Mouse (Mus musculus): ENCODE results near the gene Zbtb48. TPM values are rescaled to one million over a fixed set of nuclear protein-coding genes. Genes with fewer than 3 reads are reported as not detected.

Zbtb48 gene
- polyA plus RNA-seq, 1 experiment from 2014 or later = 25.0 TPM

DNA sequence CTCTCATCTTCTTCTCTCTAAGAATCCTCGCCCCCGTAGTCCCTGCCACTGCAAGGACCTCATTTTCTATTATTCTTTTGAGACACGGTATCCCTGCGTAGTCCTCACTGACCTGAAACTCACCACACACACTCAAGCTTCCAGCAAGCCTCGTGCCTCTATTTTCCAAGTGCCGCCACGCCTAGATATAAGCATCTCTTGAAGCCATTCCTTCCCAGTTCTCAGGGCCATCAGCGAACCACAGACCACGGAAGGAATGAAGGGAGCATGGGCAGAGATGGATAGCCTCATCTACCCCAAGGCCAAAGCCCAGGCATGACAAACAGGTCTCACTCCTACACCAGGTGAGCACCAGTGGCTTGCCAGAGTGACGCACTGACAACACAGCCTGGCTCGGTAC is 2.9 kb downstream of the Zbtb48 start:
- no peak for DNase-seq (ENCODE audit: low spot score)
- Histone ChIP-seq H3K4me1 (peaks cover 44% of the 10 kb centered on the region), H3K36me3 (replicated peaks) (peaks cover 68% of the 10 kb centered on the region), H3K27me3 (replicated peaks; ENCODE audit: low read depth, poor library complexity, severe bottlenecking) (0 out of 2 replicates have a peak, but pooled peaks cover 6% of the 10 kb centered on the region), H3K27ac (replicated peaks) (no peak overlapping the region), H3K4me3 (no peak overlapping the region), H3K9me3 (no peaks in the 10 kb centered on the region)
- WGBS = 94% methylated on average over 11 of the region's 11 CpGs

DNA sequence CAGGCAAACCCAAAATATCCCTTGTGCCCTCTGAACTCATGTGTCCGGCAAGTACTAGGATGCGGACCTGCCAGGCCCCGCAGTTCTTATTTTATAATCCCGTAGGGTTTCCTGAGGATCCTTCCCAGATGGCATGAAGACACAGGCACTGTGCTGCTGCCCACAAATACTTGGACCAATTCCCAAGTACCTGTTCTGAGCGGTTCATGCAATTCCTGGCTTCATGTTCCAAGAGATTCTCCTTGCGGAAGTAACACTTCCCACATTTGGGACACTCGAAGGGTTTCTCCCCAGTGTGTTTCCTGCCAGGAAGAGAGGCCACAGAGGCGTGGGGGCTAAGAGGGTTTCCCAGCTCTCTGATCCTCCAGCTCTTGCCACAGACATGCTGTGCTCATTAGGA is 5.0 kb downstream of the Zbtb48 start:
- WGBS = 89% methylated on average over 8 of the region's 8 CpGs
- peaks cover 30% of the 10 kb centered on the region for H3K4me1 ChIP-seq
- H3K9me3 ChIP-seq = no peaks in the 10 kb centered on the region
- H3K27ac ChIP-seq (replicated peaks) = no peak overlapping the region
- H3K36me3 ChIP-seq (replicated peaks) = peaks cover 88% of the 10 kb centered on the region
- H3K27me3 ChIP-seq (replicated peaks; ENCODE audit: low read depth, poor library complexity, severe bottlenecking) = no peaks in the 10 kb centered on the region
- no peak overlapping the region for H3K4me3 ChIP-seq
- no peak for DNase-seq (ENCODE audit: low spot score)

DNA sequence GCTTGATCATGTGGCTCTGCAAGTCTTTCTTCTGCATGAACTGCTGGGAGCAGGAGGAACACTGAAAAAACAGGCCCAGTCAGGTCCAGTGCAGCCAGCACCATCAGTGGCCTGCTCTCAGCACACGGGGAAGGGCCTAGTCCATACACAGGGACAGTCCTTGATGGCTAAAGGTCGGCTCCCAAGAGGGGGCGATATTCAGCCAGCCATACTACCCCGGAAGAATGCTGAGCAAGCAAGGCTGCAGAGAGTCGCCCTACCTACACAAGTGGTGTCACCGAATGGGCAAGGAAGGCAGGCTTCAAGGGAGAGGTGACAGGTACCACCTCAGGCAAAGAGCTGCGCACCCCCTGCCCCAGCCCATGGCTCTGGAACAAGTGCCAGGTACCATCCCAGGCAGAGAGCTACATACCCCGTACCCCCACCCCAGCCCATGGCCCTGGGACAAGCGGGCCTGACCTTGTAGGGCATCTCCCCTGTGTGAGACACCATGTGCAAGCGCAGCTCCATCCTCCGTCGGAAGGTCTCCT is 5.8 kb downstream of the Zbtb48 start:
- Histone ChIP-seq H3K4me1 (peaks cover 22% of the 10 kb centered on the region), H3K4me3 (no peak overlapping the region; the same call in 1 of the 2 replicates), H3K27ac (replicated peaks) (no peak overlapping the region), H3K27me3 (replicated peaks; ENCODE audit: low read depth, poor library complexity, severe bottlenecking) (no peaks in the 10 kb centered on the region), H3K9me3 (no peaks in the 10 kb centered on the region), H3K36me3 (replicated peaks) (peaks cover 96% of the 10 kb centered on the region)
- 76% methylated on average over 12 of the region's 12 CpGs for WGBS
- DNase-seq (ENCODE audit: low spot score) = no peak

DNA sequence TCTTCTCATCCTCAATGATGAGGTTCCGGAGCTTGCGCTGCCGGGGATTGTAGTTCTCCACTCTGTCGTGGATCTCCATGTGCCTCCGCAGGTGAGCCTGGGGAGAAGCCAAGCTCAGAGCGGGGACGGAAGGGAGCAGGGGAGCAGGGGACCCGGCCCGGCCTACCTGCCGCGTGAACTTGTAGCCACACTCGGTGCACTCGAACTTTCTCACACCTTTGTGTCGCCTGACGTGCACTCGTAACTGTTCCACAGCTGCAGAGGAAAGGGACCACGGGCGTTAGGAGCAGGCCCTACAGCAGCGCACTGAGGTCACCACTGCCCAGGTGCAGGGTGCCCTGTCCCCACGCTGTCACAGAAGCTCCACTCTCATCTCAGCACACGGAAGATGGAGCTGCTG is 7.4 kb downstream of the Zbtb48 start:
- Histone ChIP-seq H3K27me3 (replicated peaks; ENCODE audit: low read depth, poor library complexity, severe bottlenecking) (no peaks in the 10 kb centered on the region), H3K4me3 (no peak overlapping the region), H3K36me3 (replicated peaks) (peaks cover 99% of the 10 kb centered on the region), H3K9me3 (no peaks in the 10 kb centered on the region), H3K4me1 (peaks cover 6% of the 10 kb centered on the region), H3K27ac (replicated peaks) (no peak overlapping the region)
- no peak for DNase-seq (ENCODE audit: low spot score)
- 92% methylated on average over 21 of the region's 21 CpGs for WGBS

DNA sequence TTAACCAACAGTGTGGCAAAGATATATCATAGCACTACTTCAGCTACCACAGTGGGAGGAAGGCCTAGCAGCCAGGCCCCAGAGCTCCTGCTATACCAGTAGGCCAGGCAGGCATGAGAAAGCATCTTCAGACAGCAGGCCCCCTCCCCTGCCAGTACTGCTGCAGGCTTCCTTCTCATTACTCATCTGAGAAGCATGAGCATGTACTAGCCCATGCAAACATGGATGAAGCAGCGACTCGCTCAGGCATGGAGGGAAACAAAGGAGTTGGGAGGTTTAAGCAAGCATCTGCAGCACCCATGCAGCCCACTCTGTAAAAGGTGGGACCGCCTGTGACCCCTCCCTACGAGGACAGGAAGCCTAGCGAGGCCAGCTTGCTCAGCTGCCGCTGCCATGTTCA is 8.4 kb downstream of the Zbtb48 start:
- 88% methylated on average over 6 of the region's 6 CpGs for WGBS

DNA sequence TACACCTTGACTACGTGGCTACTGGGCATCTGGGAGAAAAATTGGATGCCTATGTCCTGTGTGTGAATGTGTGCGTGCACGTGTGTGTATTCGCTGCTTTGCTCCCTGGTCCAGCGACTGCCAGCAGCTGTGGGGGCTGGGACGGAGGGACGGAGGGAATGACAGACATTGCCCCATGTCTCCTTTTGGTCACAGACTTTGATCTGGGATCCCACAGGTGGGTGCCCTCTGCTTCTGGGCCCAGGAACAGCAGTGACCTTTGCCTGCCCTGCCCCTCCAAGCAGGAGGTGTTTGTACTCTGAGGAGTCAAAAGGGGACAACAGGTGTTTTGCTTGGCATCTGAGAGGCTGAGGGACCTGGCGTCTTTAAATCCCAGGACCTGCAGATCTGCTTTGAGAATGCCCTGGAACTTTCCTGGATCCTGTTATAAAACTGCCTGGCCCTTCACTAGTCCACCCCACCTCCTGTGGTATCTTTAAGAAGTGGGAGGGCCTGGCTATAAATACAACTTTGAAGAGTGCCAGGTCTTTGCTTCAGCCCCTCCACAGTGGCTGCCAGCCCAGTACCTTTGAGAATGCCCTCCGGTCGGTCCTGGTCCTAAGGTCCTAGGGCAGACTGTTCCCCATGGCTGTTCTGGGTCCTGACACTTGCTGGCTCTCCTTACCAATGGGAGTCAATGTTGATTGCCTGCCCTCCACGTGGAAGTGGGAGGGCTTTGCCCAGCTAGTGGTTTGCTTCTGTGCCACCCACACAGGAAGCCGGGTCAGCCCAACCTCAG is 14.2 kb downstream of the Zbtb48 start:
- Histone ChIP-seq H3K9me3 (no peaks in the 10 kb centered on the region), H3K27me3 (replicated peaks; ENCODE audit: low read depth, poor library complexity, severe bottlenecking) (peaks cover 2% of the 10 kb centered on the region), H3K36me3 (replicated peaks) (peaks cover 63% of the 10 kb centered on the region), H3K27ac (replicated peaks) (no peak overlapping the region), H3K4me1 (peaks cover 35% of the 10 kb centered on the region), H3K4me3 (no peak overlapping the region)
- DNase-seq (ENCODE audit: low spot score) = no peak
- 84% methylated on average over 12 of the region's 12 CpGs for WGBS

More for the DNA sequence above, 8.4 kb downstream of the Zbtb48 start:
- H3K36me3 ChIP-seq (replicated peaks) = peaks cover 99% of the 10 kb centered on the region
- no peaks in the 10 kb centered on the region for H3K9me3 ChIP-seq
- no peaks in the 10 kb centered on the region for H3K4me1 ChIP-seq
- DNase-seq (ENCODE audit: low spot score) = no peak
- H3K27ac ChIP-seq (replicated peaks) = no peak overlapping the region
- no peak overlapping the region for H3K4me3 ChIP-seq
- H3K27me3 ChIP-seq (replicated peaks; ENCODE audit: low read depth, poor library complexity, severe bottlenecking) = no peaks in the 10 kb centered on the region

DNA sequence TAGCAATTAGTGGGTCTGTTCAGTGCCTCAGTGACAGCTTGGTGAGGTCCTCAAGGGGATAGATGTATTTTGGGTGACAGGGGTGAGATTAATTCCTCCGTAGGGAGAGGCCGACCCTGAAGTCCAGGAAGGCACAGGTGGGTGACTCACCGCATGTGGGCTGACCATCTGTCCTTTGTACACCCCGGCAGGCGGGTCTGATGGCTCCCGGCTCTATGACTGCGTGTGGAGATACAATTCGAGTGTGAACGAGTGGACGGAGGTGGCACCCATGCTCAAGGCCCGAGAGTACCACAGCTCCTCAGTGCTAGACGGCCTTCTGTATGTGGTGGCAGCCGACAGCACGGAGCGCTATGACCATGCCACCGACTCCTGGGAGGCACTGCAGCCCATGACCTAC is 15.4 kb downstream of the Zbtb48 start:
- H3K36me3 ChIP-seq (replicated peaks) = peaks cover 52% of the 10 kb centered on the region
- DNase-seq (ENCODE audit: low spot score) = no peak
- 94% methylated on average over 16 of the region's 16 CpGs for WGBS

DNA sequence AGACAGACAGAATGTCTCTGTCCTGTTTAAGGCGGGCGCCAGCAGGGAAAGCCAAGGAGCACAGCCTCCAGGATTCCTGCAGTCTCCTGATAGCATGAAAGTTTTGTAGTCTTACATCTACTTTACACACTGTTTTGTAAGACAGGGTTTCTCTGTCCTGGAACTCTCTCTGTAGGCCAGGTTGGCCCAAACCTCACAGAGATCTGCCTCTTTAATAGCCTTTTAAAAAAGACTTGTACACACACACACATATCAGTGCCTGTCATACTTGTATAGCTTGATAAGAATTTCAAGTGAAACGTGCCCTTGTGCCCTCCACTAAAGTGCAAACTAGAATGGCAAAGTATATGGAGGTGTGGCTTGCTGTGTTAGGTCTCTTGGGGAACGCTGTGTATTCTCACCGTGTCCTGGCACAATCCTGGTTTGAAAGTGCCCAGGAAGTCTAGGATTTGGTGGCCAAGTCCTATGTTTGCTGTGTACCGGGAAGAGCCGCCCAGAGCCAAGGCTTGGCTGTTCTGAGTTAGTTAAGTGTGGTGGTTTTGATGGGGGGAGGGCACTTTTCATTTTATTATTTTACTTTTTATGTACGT is 16.2 kb downstream of the Zbtb48 start:
- WGBS = 74% methylated on average over 8 of the region's 8 CpGs
- H3K27me3 ChIP-seq (replicated peaks; ENCODE audit: low read depth, poor library complexity, severe bottlenecking) = peaks cover 22% of the 10 kb centered on the region
- no peak for DNase-seq (ENCODE audit: low spot score)
- no peaks in the 10 kb centered on the region for H3K9me3 ChIP-seq
- H3K4me3 ChIP-seq = peak overlapping the region; percentile 78
- H3K4me1 ChIP-seq = peaks cover 52% of the 10 kb centered on the region
- H3K36me3 ChIP-seq (replicated peaks) = peaks cover 44% of the 10 kb centered on the region
- H3K27ac ChIP-seq (replicated peaks) = no peak overlapping the region

More for the DNA sequence above, 15.4 kb downstream of the Zbtb48 start:
- Histone ChIP-seq H3K27me3 (replicated peaks; ENCODE audit: low read depth, poor library complexity, severe bottlenecking) (peaks cover 13% of the 10 kb centered on the region), H3K27ac (replicated peaks) (no peak overlapping the region), H3K4me1 (peaks cover 46% of the 10 kb centered on the region), H3K4me3 (no peak overlapping the region), H3K9me3 (no peaks in the 10 kb centered on the region)

DNA sequence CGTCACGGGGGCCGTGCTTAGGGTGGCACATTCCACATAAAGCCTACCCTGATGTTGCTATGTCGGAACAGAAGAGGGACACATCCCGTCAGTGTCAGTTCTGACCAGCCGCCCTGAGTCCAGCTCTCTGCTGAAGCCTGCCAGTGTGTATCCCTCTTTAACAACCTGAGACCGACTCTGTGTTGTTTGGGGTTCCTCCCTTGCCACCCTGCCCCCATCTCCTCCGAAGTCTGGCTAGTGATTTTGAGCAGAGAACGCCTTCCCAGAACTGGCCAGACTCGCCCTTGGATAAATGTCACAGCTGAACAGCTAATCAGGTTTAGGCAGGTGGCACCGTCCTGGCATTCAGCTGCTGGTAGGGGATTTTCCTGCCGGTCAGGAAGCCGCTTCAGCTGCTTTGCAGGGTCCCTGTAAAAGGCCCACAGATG is 16.8 kb downstream of the Zbtb48 start:
- WGBS = 8% methylated on average over 13 of the region's 13 CpGs
- H3K27me3 ChIP-seq (replicated peaks; ENCODE audit: low read depth, poor library complexity, severe bottlenecking) = peaks cover 22% of the 10 kb centered on the region
- H3K4me1 ChIP-seq = peaks cover 52% of the 10 kb centered on the region
- no peaks in the 10 kb centered on the region for H3K9me3 ChIP-seq
- peak overlapping the region; percentile 83; the same call in 1 of the 2 replicates for H3K27ac ChIP-seq (replicated peaks)
- H3K36me3 ChIP-seq (replicated peaks) = peaks cover 39% of the 10 kb centered on the region
- H3K4me3 ChIP-seq = peak overlapping the region; percentile 78
- DNase-seq (ENCODE audit: low spot score) = no peak

DNA sequence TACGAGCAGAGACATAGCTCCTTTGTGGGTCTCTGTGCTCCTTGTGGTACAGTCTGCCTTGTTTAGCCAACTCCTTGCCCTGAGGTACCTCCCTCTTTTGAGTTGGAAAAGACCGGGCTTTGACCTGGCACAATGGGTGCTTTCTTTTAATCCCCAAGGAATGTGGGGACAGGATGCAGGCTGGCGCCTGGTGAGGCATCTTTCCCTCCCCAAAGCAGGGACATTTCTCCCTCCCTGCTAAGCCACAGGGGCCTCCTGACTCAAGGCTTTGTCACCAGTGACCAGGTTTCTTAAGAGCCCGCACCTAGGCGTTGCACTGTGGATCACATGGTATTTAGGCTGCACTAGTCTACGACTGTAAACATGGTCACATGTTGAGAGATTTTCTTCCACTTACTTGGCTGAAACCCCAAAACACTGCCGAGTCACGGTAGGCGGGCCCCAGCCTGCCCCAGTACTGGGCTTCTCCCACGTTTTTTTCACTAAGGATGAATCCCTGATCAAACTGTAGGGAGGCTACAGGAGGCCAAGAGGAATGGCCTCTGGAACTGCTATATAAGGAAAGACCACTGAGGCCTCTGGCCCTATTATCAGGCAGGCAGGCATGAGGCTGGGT is 17.3 kb downstream of the Zbtb48 start:
- Histone ChIP-seq H3K4me1 (peaks cover 54% of the 10 kb centered on the region), H3K4me3 (peak overlapping the region; percentile 78), H3K36me3 (replicated peaks) (peaks cover 34% of the 10 kb centered on the region), H3K27ac (replicated peaks) (peak overlapping the region; percentile 83), H3K9me3 (no peaks in the 10 kb centered on the region), H3K27me3 (replicated peaks; ENCODE audit: low read depth, poor library complexity, severe bottlenecking) (peaks cover 22% of the 10 kb centered on the region)
- DNase-seq (ENCODE audit: low spot score) = peak; percentile 41
- WGBS = under 1% methylated on average over 10 of the region's 10 CpGs

DNA sequence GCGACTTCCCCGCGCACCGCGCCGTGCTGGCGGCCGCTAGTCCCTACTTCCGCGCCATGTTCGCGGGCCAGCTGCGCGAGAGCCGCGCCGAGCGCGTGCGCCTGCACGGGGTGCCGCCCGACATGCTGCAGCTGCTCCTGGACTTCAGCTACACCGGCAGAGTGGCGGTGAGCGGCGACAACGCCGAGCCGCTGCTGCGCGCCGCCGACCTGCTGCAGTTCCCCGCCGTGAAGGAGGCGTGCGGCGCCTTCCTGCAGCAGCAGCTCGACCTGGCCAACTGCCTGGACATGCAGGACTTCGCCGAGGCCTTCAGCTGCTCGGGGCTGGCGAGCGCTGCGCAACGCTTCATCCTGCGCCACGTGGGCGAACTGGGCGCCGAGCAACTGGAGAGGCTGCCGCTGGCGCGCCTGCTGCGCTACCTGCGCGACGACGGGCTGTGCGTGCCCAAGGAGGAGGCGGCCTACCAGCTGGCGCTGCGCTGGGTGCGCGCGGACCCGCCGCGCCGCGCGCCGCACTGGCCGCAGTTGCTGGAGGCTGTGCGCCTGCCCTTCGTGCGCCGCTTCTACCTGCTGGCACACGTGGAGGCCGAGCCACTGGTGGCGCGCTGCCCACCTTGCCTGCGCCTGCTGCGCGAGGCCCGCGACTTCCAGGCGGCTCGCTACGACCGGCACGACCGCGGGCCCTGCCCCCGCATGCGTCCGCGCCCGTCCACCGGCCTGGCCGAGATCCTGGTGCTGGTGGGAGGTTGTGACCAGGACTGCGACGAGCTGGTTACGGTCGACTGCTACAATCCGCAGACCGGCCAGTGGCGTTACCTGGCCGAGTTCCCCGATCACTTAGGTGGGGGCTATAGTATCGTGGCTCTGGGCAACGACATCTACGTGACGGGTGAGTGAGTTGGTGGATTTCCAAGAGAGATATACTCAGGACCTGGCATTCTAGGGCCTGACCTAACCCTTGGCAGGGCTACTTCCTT is 18.1 kb downstream of the Zbtb48 start:
- peak overlapping the region; percentile 78 for H3K4me3 ChIP-seq
- peaks cover 54% of the 10 kb centered on the region for H3K4me1 ChIP-seq
- H3K27me3 ChIP-seq (replicated peaks; ENCODE audit: low read depth, poor library complexity, severe bottlenecking) = peaks cover 22% of the 10 kb centered on the region
- DNase-seq (ENCODE audit: low spot score) = peak; percentile 74
- peaks cover 26% of the 10 kb centered on the region for H3K36me3 ChIP-seq (replicated peaks)
- WGBS = under 1% methylated on average over 115 of the region's 115 CpGs
- peak overlapping the region; percentile 83 for H3K27ac ChIP-seq (replicated peaks)
- H3K9me3 ChIP-seq = no peaks in the 10 kb centered on the region
